Mouse (Mus musculus): ENCODE results near the gene Nyap1. TPM values are rescaled to one million over a fixed set of nuclear protein-coding genes. Genes with fewer than 3 reads are reported as not detected.
A peak's percentile ranks its signal among the peaks of the same experiment; 100 is the strongest.
"Not testable (repeated sequence)": the region's sequence is repeated elsewhere in the genome, so short reads cannot be mapped to it uniquely, and the experiment has no call there.

The Nyap1 gene
- polyA plus RNA-seq, 1 experiment: not detected

- Histone ChIP-seq H3K27ac (replicated peaks; ENCODE audit: low read depth, low read length) (no peak overlapping the region), H3K4me1 (ENCODE audit: control insufficient read depth, insufficient read depth, insufficient read length, low read length) (peaks cover 15% of the 10 kb centered on the region), H3K4me3 (ENCODE audit: insufficient read depth, low read depth, low read length) (no peak overlapping the region)
Measured at GRCm38 (mm10) chr5:137753111-137753832, 11.9 kb upstream of the Nyap1 start.

GRCm38 (mm10) chr5:137751988-137752387, 10.6 kb upstream of the Nyap1 start:
- H3K4me1 ChIP-seq (ENCODE audit: control insufficient read depth, insufficient read depth, insufficient read length, low read length): peaks cover 21% of the 10 kb centered on the region
- H3K27ac ChIP-seq (replicated peaks; ENCODE audit: low read depth, low read length): no peak overlapping the region
- H3K4me3 ChIP-seq (ENCODE audit: insufficient read depth, low read depth, low read length): no peak overlapping the region

- Histone ChIP-seq H3K4me3 (ENCODE audit: insufficient read depth, low read depth, low read length) (no peak overlapping the region), H3K27ac (replicated peaks; ENCODE audit: low read depth, low read length) (no peak overlapping the region; the same call in 1 of the 2 replicates), H3K4me1 (ENCODE audit: control insufficient read depth, insufficient read depth, insufficient read length, low read length) (peaks cover 21% of the 10 kb centered on the region)
Measured at GRCm38 (mm10) chr5:137751221-137751887, 9.9 kb upstream of the Nyap1 start.

GRCm38 (mm10) chr5:137750212-137750611, 8.8 kb upstream of the Nyap1 start:
- H3K4me3 ChIP-seq (ENCODE audit: insufficient read depth, low read depth, low read length); H3K27ac ChIP-seq (replicated peaks; ENCODE audit: low read depth, low read length): not testable (repeated sequence)
- H3K4me1 ChIP-seq (ENCODE audit: control insufficient read depth, insufficient read depth, insufficient read length, low read length): peaks cover 13% of the 10 kb centered on the region

- Histone ChIP-seq H3K4me1 (ENCODE audit: control insufficient read depth, insufficient read depth, insufficient read length, low read length) (peaks cover 11% of the 10 kb centered on the region), H3K27ac (replicated peaks; ENCODE audit: low read depth, low read length) (peak overlapping the region; percentile 76), H3K4me3 (ENCODE audit: insufficient read depth, low read depth, low read length) (peak overlapping the region; percentile 31)
Measured at GRCm38 (mm10) chr5:137749196-137749836, 7.9 kb upstream of the Nyap1 start.

- Histone ChIP-seq H3K27ac (replicated peaks; ENCODE audit: low read depth, low read length) (peak overlapping the region; percentile 76), H3K4me1 (ENCODE audit: control insufficient read depth, insufficient read depth, insufficient read length, low read length) (peaks cover 11% of the 10 kb centered on the region), H3K4me3 (ENCODE audit: insufficient read depth, low read depth, low read length) (peak overlapping the region; percentile 79)
Measured at GRCm38 (mm10) chr5:137748130-137748770, 6.8 kb upstream of the Nyap1 start.

GRCm38 (mm10) chr5:137747326-137747961, 6.0 kb upstream of the Nyap1 start:
- H3K4me1 ChIP-seq (ENCODE audit: control insufficient read depth, insufficient read depth, insufficient read length, low read length): peaks cover 11% of the 10 kb centered on the region
- peak overlapping the region; percentile 79 for H3K4me3 ChIP-seq (ENCODE audit: insufficient read depth, low read depth, low read length)
- H3K27ac ChIP-seq (replicated peaks; ENCODE audit: low read depth, low read length): peak overlapping the region; percentile 76

- Histone ChIP-seq H3K4me1 (ENCODE audit: control insufficient read depth, insufficient read depth, insufficient read length, low read length) (peaks cover 11% of the 10 kb centered on the region), H3K27ac (replicated peaks; ENCODE audit: low read depth, low read length) (peak overlapping the region; percentile 76), H3K4me3 (ENCODE audit: insufficient read depth, low read depth, low read length) (peak overlapping the region; percentile 79)
Measured at GRCm38 (mm10) chr5:137746851-137747325, 5.5 kb upstream of the Nyap1 start.

- Histone ChIP-seq H3K4me3 (ENCODE audit: insufficient read depth, low read depth, low read length) (peak overlapping the region; percentile 79), H3K4me1 (ENCODE audit: control insufficient read depth, insufficient read depth, insufficient read length, low read length) (peaks cover 11% of the 10 kb centered on the region), H3K27ac (replicated peaks; ENCODE audit: low read depth, low read length) (peak overlapping the region; percentile 53)
Measured at GRCm38 (mm10) chr5:137746282-137746850, 5.0 kb upstream of the Nyap1 start.

- H3K4me1 ChIP-seq (ENCODE audit: control insufficient read depth, insufficient read depth, insufficient read length, low read length): peaks cover 11% of the 10 kb centered on the region
- H3K27ac ChIP-seq (replicated peaks; ENCODE audit: low read depth, low read length): peak within 1 kb of the TSS; percentile 53
- H3K4me3 ChIP-seq (ENCODE audit: insufficient read depth, low read depth, low read length): peak within 1 kb of the TSS; percentile 79
Measured at GRCm38 (mm10) chr5:137745214-137746171, 4.1 kb upstream of the Nyap1 start, which contains the start of gene Tsc22d4. Tsc22d4 (plus strand) TSS chr5:137745730.

GRCm38 (mm10) chr5:137744197-137744596, 2.8 kb upstream of the Nyap1 start:
- no peak overlapping the region for H3K4me3 ChIP-seq (ENCODE audit: insufficient read depth, low read depth, low read length)
- H3K4me1 ChIP-seq (ENCODE audit: control insufficient read depth, insufficient read depth, insufficient read length, low read length): peaks cover 11% of the 10 kb centered on the region
- no peak overlapping the region for H3K27ac ChIP-seq (replicated peaks; ENCODE audit: low read depth, low read length)

GRCm38 (mm10) chr5:137742836-137743235, 1.4 kb upstream of the Nyap1 start:
- H3K4me3 ChIP-seq (ENCODE audit: insufficient read depth, low read depth, low read length): no peak overlapping the region
- no peak overlapping the region for H3K27ac ChIP-seq (replicated peaks; ENCODE audit: low read depth, low read length)
- peaks cover 5% of the 10 kb centered on the region for H3K4me1 ChIP-seq (ENCODE audit: control insufficient read depth, insufficient read depth, insufficient read length, low read length)

- Histone ChIP-seq H3K27ac (replicated peaks; ENCODE audit: low read depth, low read length) (no peak overlapping the region), H3K4me1 (ENCODE audit: control insufficient read depth, insufficient read depth, insufficient read length, low read length) (no peaks in the 10 kb centered on the region; the same call in 1 of the 2 replicates), H3K4me3 (ENCODE audit: insufficient read depth, low read depth, low read length) (no peak overlapping the region)
Measured at GRCm38 (mm10) chr5:137742048-137742447, 641 bp upstream of the Nyap1 start.
